Mouse (Mus musculus) kidney, embryonic 15.5 days (tissue): ENCODE measurements around the gene Rab5c. TPM values are rescaled to one million over a fixed set of nuclear protein-coding genes. Genes with fewer than 3 reads are reported as not detected.

Experiments
- ATAC-seq: fragments of 200-750 bp; cut with Nextera tagmentation; replicated peaks from 2 replicates; pipeline ENCODE4 v1.8.0; 2017; ENCODE audit warnings: moderate TSS enrichment; ENCODE audit not compliant: low FRiP score
- H3K27ac ChIP-seq: fragments of 300-500 bp; sonication (generic); 2 replicates; pipeline ENCODE4 v1.5.1; 2015; ENCODE audit warnings: mild to moderate bottlenecking, inconsistent platforms
- H3K27me3 ChIP-seq: fragments of 300-500 bp; sonication (generic); 2 replicates; pipeline ENCODE4 v1.6.1; 2015; ENCODE audit warnings: inconsistent platforms
- H3K36me3 ChIP-seq: fragments of 300-500 bp; sonication (generic); 2 replicates; pipeline ENCODE4 v1.6.1; 2015; ENCODE audit warnings: inconsistent platforms
- H3K4me1 ChIP-seq: fragments of 300-500 bp; sonication (generic); 2 replicates; pipeline ENCODE4 v1.6.1; 2015; ENCODE audit warnings: inconsistent platforms
- H3K4me2 ChIP-seq: fragments of 300-500 bp; sonication (generic); 2 replicates; pipeline ENCODE4 v1.6.1; 2015; ENCODE audit warnings: moderate library complexity, mild to moderate bottlenecking, inconsistent platforms
- H3K4me3 ChIP-seq: fragments of 300-500 bp; sonication (generic); replicated peaks from 2 replicates; pipeline ENCODE4 v1.5.1; 2015; ENCODE audit warnings: mild to moderate bottlenecking, inconsistent platforms
- H3K9ac ChIP-seq: fragments of 300-500 bp; sonication (generic); 2 replicates; pipeline ENCODE4 v1.6.1; 2015; ENCODE audit warnings: mild to moderate bottlenecking, inconsistent platforms
- H3K9me3 ChIP-seq: fragments of 300-500 bp; sonication (generic); replicated peaks from 2 replicates; pipeline ENCODE4 v1.6.1; 2016; ENCODE audit warnings: inconsistent platforms
- WGBS: fragments of 180-500 bp; shearing (Covaris S2); methylation state at CpG from one replicate; pipeline ENCODE4 v1.1.7; 2015; ENCODE audit warnings: mixed read lengths; 5-methylcytosine and 5-hydroxymethylcytosine counted together
- polyA plus RNA-seq: library from polyadenylated mRNA; unstranded; fragments of >200 nt; fragmentation: Nextera tagmentation; extraction: Ambion mirVana; gene quantifications from 2 replicates; pipeline ENCODE4 v1.2.1, GENCODE M21; 2015

The Rab5c gene
- polyA plus RNA-seq, 1 experiment from 2014 or later = 32.3 TPM

DNA sequence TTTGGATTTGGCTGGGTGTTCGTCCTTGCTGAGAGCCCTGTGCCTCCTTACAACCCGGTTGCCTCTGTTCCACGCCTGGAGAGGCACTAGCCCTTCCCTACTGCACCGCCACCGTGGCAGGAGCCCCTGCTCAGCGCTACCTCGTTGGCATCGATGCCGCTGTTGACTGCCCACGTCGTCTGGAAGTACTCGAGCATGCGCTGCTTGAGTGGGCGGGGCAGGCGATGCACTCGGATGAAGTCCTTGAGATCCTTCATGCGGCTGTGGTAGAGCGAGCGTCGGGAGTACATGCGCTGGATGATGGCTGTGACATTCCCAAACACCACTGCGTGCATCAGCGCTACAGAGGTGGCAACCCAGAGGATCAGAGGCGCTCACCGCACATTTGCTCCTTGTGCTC lies 11.5 kb upstream of the Rab5c start:
- H3K9ac ChIP-seq = no peak overlapping the region
- H3K9me3 ChIP-seq = no peaks in the 10 kb centered on the region
- H3K27me3 ChIP-seq = peaks cover 38% of the 10 kb centered on the region
- no peaks in the 10 kb centered on the region for H3K36me3 ChIP-seq
- WGBS = 44% methylated on average over 25 of the region's 25 CpGs
- H3K4me3 ChIP-seq = no peak overlapping the region
- ATAC-seq = no peak
- H3K4me1 ChIP-seq = 0 out of 2 replicates have a peak, but pooled peaks cover 8% of the 10 kb centered on the region
- H3K4me2 ChIP-seq = no peak overlapping the region
- no peak overlapping the region for H3K27ac ChIP-seq

GRCm38 (mm10) chr11:100748620-100749019 lies 10.6 kb upstream of the Rab5c start:
- no peak for ATAC-seq
- Histone ChIP-seq H3K4me1 (0 out of 2 replicates have a peak, but pooled peaks cover 8% of the 10 kb centered on the region), H3K36me3 (no peaks in the 10 kb centered on the region), H3K4me2 (no peak overlapping the region), H3K9ac (no peak overlapping the region), H3K27ac (no peak overlapping the region), H3K27me3 (peaks cover 38% of the 10 kb centered on the region), H3K9me3 (no peaks in the 10 kb centered on the region), H3K4me3 (no peak overlapping the region)
- 61% methylated on average over 4 of the region's 4 CpGs for WGBS

GRCm38 (mm10) chr11:100747114-100747513 lies 9.1 kb upstream of the Rab5c start:
- H3K9ac ChIP-seq = no peak overlapping the region
- H3K27ac ChIP-seq = no peak overlapping the region
- H3K36me3 ChIP-seq = no peaks in the 10 kb centered on the region
- H3K4me2 ChIP-seq = no peak overlapping the region
- no peaks in the 10 kb centered on the region for H3K9me3 ChIP-seq
- peaks cover 33% of the 10 kb centered on the region for H3K27me3 ChIP-seq
- 63% methylated on average over 5 of the region's 5 CpGs for WGBS
- H3K4me1 ChIP-seq = 0 out of 2 replicates have a peak, but pooled peaks cover 6% of the 10 kb centered on the region
- H3K4me3 ChIP-seq = no peak overlapping the region
- no peak for ATAC-seq

GRCm38 (mm10) chr11:100746546-100746945 lies 8.5 kb upstream of the Rab5c start:
- no peak overlapping the region for H3K9ac ChIP-seq
- H3K27ac ChIP-seq = no peak overlapping the region
- 83% methylated on average over 10 of the region's 10 CpGs for WGBS
- H3K9me3 ChIP-seq = no peaks in the 10 kb centered on the region
- 0 out of 2 replicates have a peak, but pooled peaks cover 3% of the 10 kb centered on the region for H3K4me1 ChIP-seq
- no peaks in the 10 kb centered on the region for H3K36me3 ChIP-seq
- H3K27me3 ChIP-seq = peaks cover 29% of the 10 kb centered on the region
- H3K4me3 ChIP-seq = no peak overlapping the region
- H3K4me2 ChIP-seq = no peak overlapping the region
- no peak for ATAC-seq

DNA sequence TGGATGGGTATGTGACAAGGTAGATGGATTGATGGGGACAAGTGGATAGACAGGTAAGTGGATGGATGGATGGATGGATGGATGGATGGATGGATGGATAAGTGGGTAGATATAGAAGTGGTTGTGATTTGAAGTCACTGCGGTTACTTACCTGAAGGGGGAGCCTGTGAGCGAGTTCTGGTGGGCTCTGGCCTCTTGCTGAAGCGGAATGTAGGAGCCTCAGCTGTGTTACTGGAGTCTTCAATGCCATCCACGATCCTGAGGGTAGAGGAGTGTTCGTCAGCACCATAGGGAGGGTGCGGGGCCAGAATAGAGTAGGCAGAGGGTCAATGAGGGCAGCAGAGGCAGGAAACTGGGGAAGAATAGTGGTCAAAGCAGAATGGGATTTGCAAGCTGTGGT lies 7.1 kb upstream of the Rab5c start:
- H3K27me3 ChIP-seq = peaks cover 27% of the 10 kb centered on the region
- 0 out of 2 replicates have a peak, but pooled peaks cover 3% of the 10 kb centered on the region for H3K4me1 ChIP-seq
- no peak overlapping the region for H3K4me2 ChIP-seq
- H3K36me3 ChIP-seq = no peaks in the 10 kb centered on the region
- H3K9me3 ChIP-seq = no peaks in the 10 kb centered on the region
- H3K27ac ChIP-seq = no peak overlapping the region
- no peak overlapping the region for H3K4me3 ChIP-seq
- 10% methylated on average over 6 of the region's 6 CpGs for WGBS
- H3K9ac ChIP-seq = no peak overlapping the region
- ATAC-seq = no peak

DNA sequence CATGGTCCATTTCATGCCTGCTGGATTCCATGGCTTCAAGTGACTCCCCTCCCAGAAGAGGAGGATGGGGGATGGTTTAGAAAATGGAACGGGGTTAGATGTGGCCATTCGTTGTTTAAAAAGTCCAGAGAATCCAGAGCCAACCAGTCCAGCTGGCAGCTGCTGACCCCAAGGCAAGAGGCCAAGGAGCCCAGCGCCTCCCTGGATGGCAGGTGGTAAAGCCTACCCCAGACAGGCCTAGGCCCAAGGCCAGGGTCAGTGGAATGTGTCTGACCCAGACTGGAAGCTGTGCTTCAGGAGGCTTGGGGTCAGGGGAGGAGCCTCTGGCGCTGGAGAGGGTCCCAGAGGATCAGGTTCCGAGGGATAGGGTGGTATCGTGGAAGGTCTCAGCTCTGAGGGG lies 3.3 kb upstream of the Rab5c start:
- Histone ChIP-seq H3K27ac (no peak overlapping the region), H3K4me1 (peaks cover 15% of the 10 kb centered on the region), H3K9ac (no peak overlapping the region), H3K9me3 (no peaks in the 10 kb centered on the region), H3K4me2 (no peak overlapping the region), H3K27me3 (no peaks in the 10 kb centered on the region), H3K36me3 (no peaks in the 10 kb centered on the region), H3K4me3 (no peak overlapping the region)
- ATAC-seq = no peak
- WGBS = 52% methylated on average over 6 of the region's 6 CpGs

GRCm38 (mm10) chr11:100738749-100739148 lies 734 bp upstream of the Rab5c start:
- peak overlapping the region; percentile 67 for H3K4me3 ChIP-seq
- H3K27me3 ChIP-seq = no peaks in the 10 kb centered on the region
- peaks cover 26% of the 10 kb centered on the region for H3K4me1 ChIP-seq
- H3K4me2 ChIP-seq = peak overlapping the region; percentile 65
- no peak overlapping the region for H3K27ac ChIP-seq
- WGBS = 17% methylated on average over 5 of the region's 5 CpGs
- no peak; the same call in 1 of the 2 replicates for ATAC-seq
- H3K9ac ChIP-seq = peak overlapping the region; percentile 18; the same call in 1 of the 2 replicates
- no peaks in the 10 kb centered on the region for H3K36me3 ChIP-seq
- no peaks in the 10 kb centered on the region for H3K9me3 ChIP-seq

DNA sequence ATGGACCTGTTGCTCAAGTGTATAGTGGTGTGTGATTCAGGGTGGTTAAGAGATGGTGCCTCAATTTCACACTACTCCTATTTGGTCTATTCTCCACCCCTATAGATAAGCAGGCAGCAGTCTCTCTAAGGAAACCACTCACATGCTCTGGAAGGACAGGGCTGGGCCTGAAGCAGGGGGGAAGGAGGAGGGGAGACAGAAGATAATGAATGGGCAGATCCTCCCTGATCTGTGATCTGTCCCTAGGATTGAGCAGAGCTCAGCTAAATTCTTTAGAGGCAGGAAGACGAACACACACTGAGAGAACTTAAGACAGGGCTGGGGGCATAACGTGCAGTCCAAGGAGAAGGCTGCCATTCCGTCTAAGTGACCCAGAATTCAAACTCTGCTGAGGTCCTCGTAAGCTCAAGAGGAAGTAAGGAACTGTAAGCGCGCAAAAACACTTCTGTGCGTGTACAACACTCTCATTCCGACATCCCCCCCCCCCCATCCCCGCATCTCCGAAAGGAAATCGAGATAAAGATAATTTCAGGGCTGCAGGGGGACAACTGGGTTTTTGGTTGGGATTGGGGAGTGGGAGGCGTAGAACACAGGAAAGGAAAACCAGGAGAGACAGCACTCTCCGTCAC lies 796 bp downstream of the Rab5c start:
- Histone ChIP-seq H3K9ac (peak overlapping the region; percentile 76), H3K27ac (peak overlapping the region; percentile 38), H3K36me3 (peaks cover 7% of the 10 kb centered on the region; the same call in 1 of the 2 replicates), H3K4me1 (peaks cover 26% of the 10 kb centered on the region), H3K4me3 (peak overlapping the region; percentile 67), H3K27me3 (no peaks in the 10 kb centered on the region), H3K9me3 (no peaks in the 10 kb centered on the region), H3K4me2 (peak overlapping the region; percentile 65)
- ATAC-seq = no peak
- WGBS = 2% methylated on average over 13 of the region's 13 CpGs

DNA sequence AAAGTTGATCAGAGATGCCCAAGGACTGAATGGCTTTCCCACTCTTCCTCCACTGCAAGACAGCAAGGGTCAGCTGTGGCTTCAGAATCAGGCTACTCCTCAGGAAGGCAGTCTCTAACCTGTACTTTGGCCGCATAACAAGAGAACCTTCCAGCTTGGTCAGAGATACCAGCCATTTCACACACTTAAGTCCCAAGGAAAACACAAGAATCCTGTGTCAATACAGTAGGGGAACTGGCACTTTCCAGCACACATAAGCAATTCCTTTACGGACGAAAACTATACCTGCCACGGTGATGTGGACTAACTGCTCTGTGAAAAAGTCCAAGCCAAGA lies 1.3 kb downstream of the Rab5c start:
- 73% methylated on average over 4 of the region's 4 CpGs for WGBS
- peak overlapping the region; percentile 76; the same call in 1 of the 2 replicates for H3K9ac ChIP-seq
- no peaks in the 10 kb centered on the region for H3K27me3 ChIP-seq
- peak overlapping the region; percentile 67 for H3K4me3 ChIP-seq
- H3K36me3 ChIP-seq = peaks cover 7% of the 10 kb centered on the region; the same call in 1 of the 2 replicates
- no peak for ATAC-seq
- no peaks in the 10 kb centered on the region for H3K9me3 ChIP-seq
- peak overlapping the region; percentile 65 for H3K4me2 ChIP-seq
- H3K4me1 ChIP-seq = peaks cover 26% of the 10 kb centered on the region
- H3K27ac ChIP-seq = peak overlapping the region; percentile 38; the same call in 1 of the 2 replicates

- H3K9ac ChIP-seq = 0 out of 2 replicates have a peak overlapping the region, but pooled peaks have one; percentile 9
- peak overlapping the region; percentile 65 for H3K4me2 ChIP-seq
- H3K4me1 ChIP-seq = peaks cover 26% of the 10 kb centered on the region
- no peak for ATAC-seq
- no peaks in the 10 kb centered on the region for H3K9me3 ChIP-seq
- H3K27ac ChIP-seq = no peak overlapping the region
- 72% methylated on average over 14 of the region's 14 CpGs for WGBS
- peaks cover 7% of the 10 kb centered on the region; the same call in 1 of the 2 replicates for H3K36me3 ChIP-seq
- H3K27me3 ChIP-seq = no peaks in the 10 kb centered on the region
- peak overlapping the region; percentile 67 for H3K4me3 ChIP-seq
Measured at GRCm38 (mm10) chr11:100735954-100736745, 1.9 kb downstream of the Rab5c start.

GRCm38 (mm10) chr11:100735134-100735865 lies 2.7 kb downstream of the Rab5c start:
- H3K4me2 ChIP-seq = peak overlapping the region; percentile 65; the same call in 1 of the 2 replicates

More at GRCm38 (mm10) chr11:100735134-100735865, 2.7 kb downstream of the Rab5c start:
- 90% methylated on average over 9 of the region's 9 CpGs for WGBS
- Histone ChIP-seq H3K36me3 (peaks cover 7% of the 10 kb centered on the region; the same call in 1 of the 2 replicates), H3K27ac (no peak overlapping the region), H3K9ac (0 out of 2 replicates have a peak overlapping the region, but pooled peaks have one; percentile 9), H3K4me3 (peak overlapping the region; percentile 67), H3K4me1 (peaks cover 26% of the 10 kb centered on the region), H3K9me3 (no peaks in the 10 kb centered on the region), H3K27me3 (no peaks in the 10 kb centered on the region)
- ATAC-seq = no peak
